Mouse (Mus musculus) mesoderm, embryonic 11.5 days (tissue): ENCODE results near the gene Gm826.

ENCODE experiments used
- DNase-seq: peaks from one replicate; pipeline ENCODE4 v3.0.0-alpha.2; 2012; ENCODE audit warnings: low read depth, low spot score

Gene Gm826

DNA sequence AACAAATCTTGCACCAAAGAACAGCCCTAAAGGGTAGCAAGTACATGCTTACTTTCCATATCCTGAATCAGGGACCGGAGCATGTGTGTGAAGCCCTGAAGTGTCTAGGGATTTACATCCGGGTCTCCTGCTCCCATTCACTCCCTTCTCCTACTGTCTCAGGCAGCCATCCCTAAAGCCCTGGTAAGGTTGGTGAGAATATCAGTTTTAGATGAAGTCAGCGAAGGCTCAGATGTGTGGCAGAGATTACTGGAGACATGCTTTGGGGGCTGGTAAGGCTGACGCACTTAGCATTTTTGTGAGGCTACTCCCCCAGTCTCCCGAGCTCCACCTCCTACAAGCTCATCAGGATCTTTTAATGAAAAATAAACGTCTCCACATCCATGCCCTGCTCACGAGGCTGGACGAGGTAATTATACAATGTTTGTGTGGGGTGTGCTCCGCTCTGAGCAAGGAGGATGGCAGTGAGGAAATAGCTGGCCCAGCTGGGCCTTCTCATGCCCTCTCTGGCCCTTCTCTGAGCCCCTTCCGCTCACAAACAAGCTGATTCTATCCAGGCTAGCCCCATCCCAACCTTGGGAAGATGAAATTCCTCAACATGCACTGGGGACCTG lies 45.3 kb downstream of the Gm826 start:
- DNase-seq = no peak

- DNase-seq = no peak
Observed at GRCm38 (mm10) chr2:160275959-160276657, 57.9 kb downstream of the Gm826 start.

DNA sequence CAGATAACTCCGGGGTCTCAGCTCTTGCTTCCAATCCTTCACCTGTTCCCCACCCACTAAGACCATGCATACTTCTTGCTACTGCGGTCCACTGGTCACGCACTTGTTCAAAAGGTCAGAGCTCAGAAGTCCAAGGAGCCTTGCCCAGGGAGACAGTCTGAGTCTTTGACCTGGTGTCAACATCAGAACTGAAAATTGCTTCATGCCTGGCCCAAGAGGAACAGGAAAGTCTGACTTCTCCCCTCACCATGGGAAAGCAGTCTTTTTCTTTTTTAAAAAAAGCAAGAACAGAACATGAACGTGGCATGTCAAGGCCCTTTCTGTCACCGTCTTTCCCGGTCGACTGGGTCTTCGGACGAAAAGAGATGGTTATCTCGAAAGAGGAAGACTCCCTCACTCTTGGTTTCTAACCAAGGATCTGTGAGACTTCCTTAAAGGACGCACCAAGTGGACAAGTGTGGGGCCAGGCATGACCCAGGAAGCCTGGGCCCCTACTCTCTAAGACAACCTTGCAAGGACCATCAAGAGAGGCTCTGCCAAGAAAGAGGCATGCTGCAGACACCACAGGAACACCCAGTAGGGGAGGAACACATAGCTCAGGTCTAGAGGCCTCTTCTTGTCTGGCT lies 66.0 kb downstream of the Gm826 start:
- DNase-seq = no peak

DNA sequence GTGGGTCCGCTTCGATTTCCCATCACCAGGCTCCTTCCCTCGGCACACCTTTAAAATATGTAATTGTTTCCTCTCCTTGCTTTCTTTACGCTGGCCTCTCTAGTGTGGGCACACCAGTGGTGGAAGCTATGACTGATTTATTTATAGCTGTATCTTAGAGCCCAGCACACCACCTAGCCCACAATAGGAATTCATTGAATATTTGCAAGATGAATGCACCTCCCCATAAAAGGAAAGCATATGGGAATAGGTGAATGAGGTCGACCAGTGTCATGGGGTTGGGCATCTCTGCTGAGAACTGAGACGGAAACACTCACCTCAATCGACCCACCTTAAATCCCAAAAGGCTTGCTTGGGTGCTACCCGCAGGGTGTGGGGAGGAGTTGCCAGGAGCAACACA lies 70.1 kb downstream of the Gm826 start:
- DNase-seq = no peak

- no peak for DNase-seq
Observed at GRCm38 (mm10) chr2:160261538-160261937, 72.4 kb downstream of the Gm826 start.
